Mouse (Mus musculus): ENCODE results near the gene Ankrd39. TPM values are rescaled to one million over a fixed set of nuclear protein-coding genes. Genes with fewer than 3 reads are reported as not detected.
A peak's percentile ranks its signal among the peaks of the same experiment; 100 is the strongest.

Gene Ankrd39
- total and polyA plus RNA-seq, 2 experiments from 2014 or later: 32.5 to 38.1 TPM

GRCm38 (mm10) chr1:36547981-36548598, 845 bp upstream of the Ankrd39 start:
- WGBS: 30% methylated on average over 9 of the region's 9 CpGs
- H3K9ac ChIP-seq (replicated peaks; ENCODE audit: low read length): no peak overlapping the region
- peak; percentile 38 for DNase-seq (ENCODE audit: low spot score)
- H3K27me3 ChIP-seq (ENCODE audit: insufficient read depth, low read length): no peaks in the 10 kb centered on the region
- H3K4me3 ChIP-seq (ENCODE audit: low read length): no peak overlapping the region
- ATAC-seq: no peak
- peak overlapping the region; percentile 52 for H3K27ac ChIP-seq
- peaks cover 45% of the 10 kb centered on the region for H3K36me3 ChIP-seq (ENCODE audit: insufficient read depth, low read length)
- TF ChIP-seq CTCF (IDR thresholded peaks at IDR 0.05; ENCODE audit: low read depth): no peak
- peaks cover 13% of the 10 kb centered on the region for H3K4me1 ChIP-seq (ENCODE audit: insufficient read depth, low read length)
- no peaks in the 10 kb centered on the region for H3K9me3 ChIP-seq (ENCODE audit: low read length)
- H3K4me2 ChIP-seq (ENCODE audit: low read depth, low read length): no peak overlapping the region

DNA sequence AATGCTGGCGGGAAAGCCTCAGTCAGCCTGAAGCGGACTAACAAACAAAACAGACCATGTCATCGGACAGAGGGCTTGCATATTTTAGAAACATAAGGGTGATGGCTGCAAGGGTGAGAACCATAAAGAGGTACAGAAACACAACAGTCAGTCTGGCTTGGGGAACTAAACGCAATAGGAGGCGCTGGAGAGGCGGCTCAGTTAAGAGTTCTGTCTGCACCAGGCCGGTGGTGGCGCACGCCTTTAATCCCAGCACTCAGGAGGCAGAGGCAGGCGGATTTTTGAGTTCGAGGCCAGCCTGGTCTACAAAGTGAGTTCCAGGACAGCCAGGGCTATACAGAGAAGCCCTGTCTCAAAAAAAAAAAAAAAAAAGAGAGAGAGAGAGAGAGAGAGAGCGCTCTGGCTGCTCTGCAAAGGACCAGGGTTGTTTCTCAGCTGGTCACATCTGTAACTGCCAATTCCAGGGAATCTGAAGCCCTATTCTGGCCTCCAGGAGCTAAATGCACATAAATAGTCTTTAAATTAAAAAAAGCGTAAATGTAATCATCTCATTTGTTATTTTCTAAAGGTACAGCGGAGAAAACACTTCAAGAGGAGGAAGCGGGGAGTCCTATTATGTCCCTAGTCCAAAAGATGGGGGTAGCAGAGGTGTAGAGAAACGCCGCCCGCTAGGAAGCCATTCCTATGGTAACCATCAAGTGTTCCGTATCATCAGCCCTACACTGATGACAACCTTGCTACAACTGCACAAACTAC, 1.2 kb downstream of the Ankrd39 start:
- Histone ChIP-seq H3K9me3 (ENCODE audit: low read length) (no peaks in the 10 kb centered on the region), H3K4me1 (ENCODE audit: insufficient read depth, low read length) (peaks cover 13% of the 10 kb centered on the region), H3K4me2 (ENCODE audit: low read depth, low read length) (peak overlapping the region; percentile 64), H3K27me3 (ENCODE audit: insufficient read depth, low read length) (no peaks in the 10 kb centered on the region), H3K9ac (replicated peaks; ENCODE audit: low read length) (peak overlapping the region; percentile 72; the same call in 1 of the 2 replicates), H3K36me3 (ENCODE audit: insufficient read depth, low read length) (peaks cover 28% of the 10 kb centered on the region), H3K27ac (0 out of 2 replicates have a peak overlapping the region, but pooled peaks have one; percentile 70), H3K4me3 (ENCODE audit: low read length) (peak overlapping the region; percentile 52)
- DNase-seq (ENCODE audit: low spot score): no peak
- ATAC-seq: no peak
- 64% methylated on average over 19 of the region's 19 CpGs for WGBS
- TF ChIP-seq CTCF (IDR thresholded peaks at IDR 0.05; ENCODE audit: low read depth): peak; percentile 37; the same call in 1 of the 2 replicates

GRCm38 (mm10) chr1:36545382-36545781, 1.9 kb downstream of the Ankrd39 start:
- no peak overlapping the region for H3K4me3 ChIP-seq (ENCODE audit: low read length)
- no peaks in the 10 kb centered on the region for H3K9me3 ChIP-seq (ENCODE audit: low read length)
- H3K27ac ChIP-seq: no peak overlapping the region
- H3K4me2 ChIP-seq (ENCODE audit: low read depth, low read length): no peak overlapping the region
- no peak for TF ChIP-seq CTCF (IDR thresholded peaks at IDR 0.05; ENCODE audit: low read depth)
- H3K27me3 ChIP-seq (ENCODE audit: insufficient read depth, low read length): no peaks in the 10 kb centered on the region
- H3K36me3 ChIP-seq (ENCODE audit: insufficient read depth, low read length): peaks cover 26% of the 10 kb centered on the region
- H3K4me1 ChIP-seq (ENCODE audit: insufficient read depth, low read length): peaks cover 13% of the 10 kb centered on the region
- ATAC-seq: no peak
- no peak for DNase-seq (ENCODE audit: low spot score)
- 83% methylated on average over 2 of the region's 2 CpGs for WGBS
- H3K9ac ChIP-seq (replicated peaks; ENCODE audit: low read length): no peak overlapping the region

GRCm38 (mm10) chr1:36542925-36543324, 4.3 kb downstream of the Ankrd39 start:
- TF ChIP-seq CTCF (IDR thresholded peaks at IDR 0.05; ENCODE audit: low read depth): no peak
- WGBS: 90% methylated on average over 9 of the region's 9 CpGs

DNA sequence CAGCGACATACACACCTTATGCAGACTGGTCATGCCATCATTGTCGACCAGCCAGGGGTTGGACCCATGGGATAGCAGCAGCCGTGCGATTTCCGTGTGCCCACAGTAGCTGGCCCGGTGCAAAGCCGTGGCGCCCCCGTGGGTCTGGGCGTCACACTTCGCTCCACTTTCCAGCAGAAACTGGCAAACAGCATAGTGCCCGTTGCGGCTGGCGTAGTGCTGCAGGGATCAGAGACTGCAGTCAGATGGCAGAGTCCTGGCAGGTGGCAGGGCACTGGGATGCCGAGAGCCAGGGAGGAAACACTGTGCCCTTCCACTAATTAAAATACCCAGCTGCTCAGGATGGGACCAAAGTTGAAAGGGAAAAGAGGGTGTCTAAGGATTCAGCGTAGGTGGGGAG, 5.4 kb downstream of the Ankrd39 start:
- H3K36me3 ChIP-seq (ENCODE audit: insufficient read depth, low read length): peaks cover 24% of the 10 kb centered on the region; the same call in 1 of the 2 replicates
- no peaks in the 10 kb centered on the region for H3K27me3 ChIP-seq (ENCODE audit: insufficient read depth, low read length)
- H3K4me1 ChIP-seq (ENCODE audit: insufficient read depth, low read length): peaks cover 7% of the 10 kb centered on the region; the same call in 1 of the 2 replicates
- H3K4me2 ChIP-seq (ENCODE audit: low read depth, low read length): no peak overlapping the region
- H3K4me3 ChIP-seq (ENCODE audit: low read length): no peak overlapping the region
- no peak overlapping the region for H3K27ac ChIP-seq
- DNase-seq (ENCODE audit: low spot score) (no peak), ATAC-seq (no peak)
- 69% methylated on average over 16 of the region's 16 CpGs for WGBS
- no peak for TF ChIP-seq CTCF (IDR thresholded peaks at IDR 0.05; ENCODE audit: low read depth)
- H3K9me3 ChIP-seq (ENCODE audit: low read length): no peaks in the 10 kb centered on the region
- no peak overlapping the region for H3K9ac ChIP-seq (replicated peaks; ENCODE audit: low read length)

More at GRCm38 (mm10) chr1:36542925-36543324, 4.3 kb downstream of the Ankrd39 start:
- Histone ChIP-seq H3K27me3 (ENCODE audit: insufficient read depth, low read length) (no peaks in the 10 kb centered on the region), H3K27ac (no peak overlapping the region), H3K4me1 (ENCODE audit: insufficient read depth, low read length) (peaks cover 13% of the 10 kb centered on the region), H3K4me2 (ENCODE audit: low read depth, low read length) (no peak overlapping the region), H3K9ac (replicated peaks; ENCODE audit: low read length) (no peak overlapping the region), H3K4me3 (ENCODE audit: low read length) (no peak overlapping the region), H3K36me3 (ENCODE audit: insufficient read depth, low read length) (peaks cover 21% of the 10 kb centered on the region; the same call in 1 of the 2 replicates), H3K9me3 (ENCODE audit: low read length) (no peaks in the 10 kb centered on the region)
- ATAC-seq (no peak), DNase-seq (ENCODE audit: low spot score) (no peak)

GRCm38 (mm10) chr1:36540807-36541206, 6.4 kb downstream of the Ankrd39 start:
- no peak for TF ChIP-seq CTCF (IDR thresholded peaks at IDR 0.05; ENCODE audit: low read depth)
- Histone ChIP-seq H3K36me3 (ENCODE audit: insufficient read depth, low read length) (peaks cover 24% of the 10 kb centered on the region; the same call in 1 of the 2 replicates), H3K27me3 (ENCODE audit: insufficient read depth, low read length) (no peaks in the 10 kb centered on the region), H3K4me1 (ENCODE audit: insufficient read depth, low read length) (no peaks in the 10 kb centered on the region), H3K27ac (no peak overlapping the region), H3K9ac (replicated peaks; ENCODE audit: low read length) (no peak overlapping the region), H3K9me3 (ENCODE audit: low read length) (no peaks in the 10 kb centered on the region), H3K4me2 (ENCODE audit: low read depth, low read length) (no peak overlapping the region), H3K4me3 (ENCODE audit: low read length) (no peak overlapping the region)
- ATAC-seq (no peak), DNase-seq (ENCODE audit: low spot score) (no peak)
- 84% methylated on average over 12 of the region's 12 CpGs for WGBS
